Mouse (Mus musculus) stomach, postnatal 0 days (tissue): ENCODE results near the gene Kctd21. TPM values are rescaled to one million over a fixed set of nuclear protein-coding genes. Genes with fewer than 3 reads are reported as not detected.

ENCODE experiments used
- ATAC-seq: fragments of 200-750 bp; cut with Nextera tagmentation; 2 replicates; pipeline ENCODE4 v1.8.0; 2017; ENCODE audit not compliant: low FRiP score, low TSS enrichment
- DNase-seq: peaks from one replicate; pipeline ENCODE4 v3.0.0-alpha.2; 2016; ENCODE audit warnings: low spot score
- H3K27ac ChIP-seq: fragments of 300-500 bp; sonication (generic); replicated peaks from 2 replicates; pipeline ENCODE4 v1.5.1; 2014; ENCODE audit warnings: mild to moderate bottlenecking, control low read depth
- H3K27me3 ChIP-seq: fragments of 300-500 bp; sonication (generic); 2 replicates; pipeline ENCODE4 v1.6.1; 2014; ENCODE audit warnings: low read length; ENCODE audit not compliant: control insufficient read depth, insufficient read depth
- H3K36me3 ChIP-seq: fragments of 300-500 bp; sonication (generic); 2 replicates; pipeline ENCODE4 v1.6.1; 2014; ENCODE audit warnings: low read length, mixed read lengths; ENCODE audit not compliant: control insufficient read depth, insufficient read depth
- H3K4me1 ChIP-seq: fragments of 300-500 bp; sonication (generic); replicated peaks from 2 replicates; pipeline ENCODE4 v1.6.1; 2014; ENCODE audit warnings: antibody characterized with exemption; ENCODE audit not compliant: control insufficient read depth, insufficient read depth
- H3K4me2 ChIP-seq: fragments of 300-500 bp; sonication (generic); replicated peaks from 2 replicates; pipeline ENCODE4 v1.6.1; 2014; ENCODE audit warnings: low read depth, mild to moderate bottlenecking, control low read depth, moderate library complexity
- H3K4me3 ChIP-seq: fragments of 300-500 bp; sonication (generic); 2 replicates; pipeline ENCODE4 v1.5.1; 2014; ENCODE audit warnings: low read depth, low read length, control low read depth
- H3K9ac ChIP-seq: fragments of 300-500 bp; sonication (generic); 2 replicates; pipeline ENCODE4 v1.6.1; 2014; ENCODE audit warnings: mild to moderate bottlenecking, low read length, control low read depth, mixed read lengths
- H3K9me3 ChIP-seq: fragments of 300-500 bp; sonication (generic); 2 replicates; pipeline ENCODE4 v1.6.1; 2016; ENCODE audit warnings: low read length; ENCODE audit not compliant: control insufficient read depth
- CTCF ChIP-seq: IDR thresholded peaks from 2 replicates; pipeline ENCODE4 v1.5.1; 2016; ENCODE audit warnings: antibody characterized with exemption, low read depth, mild to moderate bottlenecking, moderate library complexity
- EP300 ChIP-seq: optimal IDR thresholded peaks from 2 replicates; pipeline ENCODE3; 2016; ENCODE audit warnings: antibody characterized with exemption
- WGBS: fragments of 180-500 bp; shearing (Covaris S2); extraction: QIAGEN DNeasy Blood & Tissue Kit; methylation state at CpG from one replicate; pipeline ENCODE4 v1.1.7; 2014; 5-methylcytosine and 5-hydroxymethylcytosine counted together
- polyA plus RNA-seq: library from polyadenylated mRNA; unstranded; fragments of >200 nt; fragmentation: Nextera tagmentation; extraction: Ambion mirVana; gene quantifications from 2 replicates; pipeline ENCODE4 v1.2.1, GENCODE M21; 2015

The Kctd21 gene
- polyA plus RNA-seq, 1 experiment from 2014 or later, result 2.0 TPM

DNA sequence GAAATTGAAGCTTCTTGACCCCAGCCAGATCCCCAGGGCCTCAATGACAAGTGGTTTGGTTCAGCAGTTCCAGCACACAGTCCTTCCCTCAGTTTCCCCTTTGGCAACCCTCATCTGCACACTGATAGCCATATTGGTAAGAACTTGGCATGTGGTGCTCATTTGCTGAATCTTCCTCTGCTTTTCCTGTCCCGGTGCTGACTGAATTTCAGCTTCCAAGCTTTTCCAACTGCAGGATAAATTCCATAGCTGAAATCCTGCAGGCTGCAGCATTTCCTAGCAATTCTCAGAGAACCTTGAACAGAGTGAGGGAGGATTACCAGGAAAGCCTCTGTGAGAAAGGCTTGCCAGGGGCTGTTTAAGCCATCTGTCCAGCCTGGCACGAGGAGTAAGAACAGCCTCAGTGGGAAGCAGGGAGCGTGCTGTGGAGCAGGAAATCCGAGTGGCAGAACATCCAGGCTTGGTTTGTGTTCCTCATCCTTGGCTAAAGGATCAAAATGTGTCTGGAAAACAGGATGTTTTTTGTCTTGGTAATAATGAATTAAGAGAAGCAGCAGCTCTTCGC, 54.8 kb downstream of the Kctd21 start:
- Histone ChIP-seq H3K4me2 (no peak overlapping the region), H3K9me3 (no peaks in the 10 kb centered on the region), H3K4me1 (no peaks in the 10 kb centered on the region), H3K27ac (peak overlapping the region; percentile 70), H3K36me3 (peaks cover 12% of the 10 kb centered on the region), H3K4me3 (no peak overlapping the region), H3K9ac (no peak overlapping the region), H3K27me3 (no peaks in the 10 kb centered on the region)
- no peak; the same call in 1 of the 2 replicates for ATAC-seq
- TF ChIP-seq CTCF (peak; percentile 12; the same call in 1 of the 2 replicates), EP300 (no peak)
- no peak for DNase-seq
- WGBS, result 68% methylated on average over 5 of the region's 5 CpGs

DNA sequence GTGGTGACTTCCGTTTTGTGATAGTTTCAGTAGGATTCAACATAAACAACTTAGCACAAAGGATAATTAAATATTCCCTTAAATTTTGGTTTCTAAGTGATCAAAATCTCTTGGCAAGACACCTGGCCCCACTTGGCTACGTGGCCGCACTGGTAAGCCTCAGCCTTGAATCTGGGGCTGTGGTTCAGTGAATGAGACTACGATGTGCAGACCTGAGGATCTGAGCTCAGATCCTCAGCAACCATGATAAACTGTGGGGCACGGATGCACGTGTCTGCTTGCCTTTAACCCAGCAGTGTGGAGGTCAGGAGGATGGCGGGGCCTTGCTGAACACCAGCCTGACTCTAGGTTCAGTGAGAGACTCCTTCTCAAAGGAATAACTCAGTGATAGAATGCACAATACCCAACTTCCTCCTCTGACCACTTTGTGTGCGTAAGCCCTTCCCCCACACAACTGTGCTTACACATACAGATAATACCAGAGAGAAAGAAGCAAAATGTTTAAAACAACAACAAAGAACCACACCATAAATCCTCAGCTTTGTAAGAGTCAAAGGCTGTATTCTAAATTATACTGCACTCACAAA, 55.5 kb downstream of the Kctd21 start:
- TF ChIP-seq CTCF (no peak), EP300 (no peak)
- DNase-seq (no peak), ATAC-seq (no peak)
- 85% methylated on average over 8 of the region's 8 CpGs for WGBS
- Histone ChIP-seq H3K27me3 (no peaks in the 10 kb centered on the region), H3K9me3 (no peaks in the 10 kb centered on the region), H3K9ac (no peak overlapping the region), H3K27ac (peak overlapping the region; percentile 70), H3K4me2 (no peak overlapping the region), H3K4me3 (no peak overlapping the region), H3K36me3 (peaks cover 12% of the 10 kb centered on the region), H3K4me1 (no peaks in the 10 kb centered on the region)

DNA sequence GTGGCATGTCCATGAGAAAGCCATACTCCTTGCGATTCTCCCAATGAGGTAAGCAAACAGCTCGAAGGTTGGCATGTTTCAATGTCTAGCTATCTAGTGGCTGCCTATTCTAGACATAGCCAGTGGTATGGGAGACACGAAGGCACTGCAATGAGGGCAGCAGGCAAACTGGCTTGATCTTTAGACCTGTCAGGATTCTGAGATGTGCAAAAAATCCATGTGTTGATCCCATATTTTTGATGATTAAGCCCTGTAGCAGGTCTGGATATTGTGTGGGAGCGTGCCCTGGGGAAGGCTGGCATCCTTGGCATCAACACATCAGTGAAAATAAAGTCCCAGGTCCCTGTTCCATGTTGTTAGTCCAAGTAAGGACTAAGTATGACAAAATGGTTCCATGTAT, 56.4 kb downstream of the Kctd21 start:
- no peak overlapping the region for H3K4me2 ChIP-seq
- no peaks in the 10 kb centered on the region for H3K27me3 ChIP-seq
- ATAC-seq (no peak), DNase-seq (no peak)
- peaks cover 8% of the 10 kb centered on the region for H3K36me3 ChIP-seq
- H3K9ac ChIP-seq, result no peak overlapping the region
- H3K4me1 ChIP-seq, result no peaks in the 10 kb centered on the region
- TF ChIP-seq CTCF, result no peak
- no peak for TF ChIP-seq EP300
- 94% methylated on average over 4 of the region's 4 CpGs for WGBS
- no peak overlapping the region for H3K27ac ChIP-seq
- no peaks in the 10 kb centered on the region for H3K9me3 ChIP-seq
- no peak overlapping the region for H3K4me3 ChIP-seq

DNA sequence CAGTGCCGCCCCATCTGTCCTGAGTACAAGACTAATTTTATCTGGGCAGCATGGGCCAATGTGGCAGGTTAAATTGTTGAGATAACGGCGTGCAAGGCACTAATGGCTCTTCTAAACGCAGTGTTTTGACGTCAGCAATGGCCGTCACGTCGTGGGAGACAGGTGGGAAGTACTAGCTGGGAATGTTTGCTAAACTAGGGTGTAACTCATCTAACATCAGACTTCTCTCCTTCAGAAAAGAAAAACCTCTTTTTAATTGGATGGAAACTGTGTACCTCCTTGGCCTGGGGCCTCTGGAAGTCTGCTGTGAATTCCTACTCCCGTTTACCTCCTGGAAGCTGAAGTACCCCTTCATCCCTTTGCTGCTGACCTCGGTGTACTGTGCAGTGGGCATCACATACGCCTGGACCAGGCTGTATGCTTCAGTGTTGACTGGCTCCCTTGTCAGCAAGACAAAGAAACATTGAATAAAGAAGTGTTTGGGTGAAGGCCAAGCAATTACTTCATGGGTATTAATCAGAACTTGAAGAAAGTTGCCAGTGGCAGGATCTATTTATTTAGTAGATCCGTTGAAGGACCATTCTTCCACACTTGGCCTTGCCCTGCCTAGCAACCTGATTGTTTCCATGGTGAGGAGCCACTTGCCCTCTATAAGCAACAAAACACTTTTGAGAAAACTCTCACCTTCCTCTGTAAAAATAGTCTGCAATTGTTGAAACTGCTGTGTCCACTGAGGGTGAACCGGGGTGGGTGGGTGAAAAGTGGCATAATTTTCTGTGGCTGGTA, 59.4 kb downstream of the Kctd21 start:
- Histone ChIP-seq H3K27me3 (no peaks in the 10 kb centered on the region), H3K36me3 (no peaks in the 10 kb centered on the region; the same call in none of the 2 replicates), H3K9me3 (no peaks in the 10 kb centered on the region), H3K4me3 (no peak overlapping the region), H3K4me2 (no peak overlapping the region), H3K4me1 (no peaks in the 10 kb centered on the region), H3K9ac (no peak overlapping the region), H3K27ac (0 out of 2 replicates have a peak overlapping the region, but pooled peaks have one; percentile 24)
- peak; percentile 35 for DNase-seq
- WGBS, result 53% methylated on average over 13 of the region's 13 CpGs
- TF ChIP-seq EP300 (no peak), CTCF (no peak)
- ATAC-seq, result peak; percentile 45; the same call in 1 of the 2 replicates

DNA sequence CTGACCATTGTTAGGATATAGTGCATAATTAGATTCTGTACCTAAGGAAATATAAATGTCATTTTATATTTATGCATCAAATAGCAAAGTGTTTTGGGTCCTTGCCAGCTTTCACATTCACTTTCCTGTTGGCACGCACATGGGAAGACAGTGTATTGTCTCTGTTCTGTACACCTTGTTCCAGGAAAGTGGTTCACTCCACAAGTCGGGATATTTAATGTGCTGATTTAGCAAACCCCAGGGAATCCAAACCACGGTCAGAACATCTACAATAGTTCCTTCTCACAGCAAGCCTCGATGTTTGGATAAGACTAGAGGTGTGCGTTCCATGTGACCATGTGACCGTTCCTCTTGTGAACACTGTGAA, 59.9 kb downstream of the Kctd21 start:
- H3K4me1 ChIP-seq, result no peaks in the 10 kb centered on the region
- no peak for TF ChIP-seq CTCF
- TF ChIP-seq EP300, result no peak
- H3K27me3 ChIP-seq, result no peaks in the 10 kb centered on the region
- no peak overlapping the region for H3K27ac ChIP-seq
- no peaks in the 10 kb centered on the region for H3K9me3 ChIP-seq
- DNase-seq, result no peak
- H3K4me3 ChIP-seq, result no peak overlapping the region
- no peak overlapping the region for H3K4me2 ChIP-seq
- no peaks in the 10 kb centered on the region; the same call in none of the 2 replicates for H3K36me3 ChIP-seq
- H3K9ac ChIP-seq, result no peak overlapping the region
- ATAC-seq, result peak; percentile 40
- WGBS, result 74% methylated on average over 6 of the region's 6 CpGs

DNA sequence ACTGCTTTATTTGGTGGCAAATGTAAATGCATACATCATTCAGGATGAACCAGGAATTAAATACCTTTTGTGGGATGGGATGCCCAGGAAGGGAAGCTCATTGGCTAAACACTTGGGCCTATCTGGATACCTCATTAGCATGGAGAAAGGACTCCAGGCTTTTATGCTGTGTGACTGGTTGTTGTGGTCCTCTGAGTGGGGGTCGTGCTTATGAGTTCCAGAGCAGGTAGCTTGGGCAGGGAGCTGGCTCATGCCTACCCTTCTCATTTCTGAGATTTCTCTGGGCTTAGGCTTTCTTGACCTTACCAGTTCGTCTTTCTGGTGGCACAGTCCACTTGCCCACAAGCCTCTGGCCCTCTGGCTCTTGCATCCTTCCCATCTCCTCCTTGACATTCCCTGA, 62.2 kb downstream of the Kctd21 start:
- Histone ChIP-seq H3K27me3 (no peaks in the 10 kb centered on the region), H3K4me3 (no peak overlapping the region), H3K4me1 (no peaks in the 10 kb centered on the region), H3K27ac (no peak overlapping the region), H3K36me3 (no peaks in the 10 kb centered on the region; the same call in 1 of the 2 replicates), H3K9me3 (no peaks in the 10 kb centered on the region), H3K4me2 (no peak overlapping the region), H3K9ac (no peak overlapping the region)
- DNase-seq, result no peak
- ATAC-seq, result no peak
- WGBS, result 83% methylated on average over 2 of the region's 2 CpGs
- TF ChIP-seq EP300 (no peak), CTCF (no peak)
